Mouse (Mus musculus) heart, adult 2 months (tissue): ENCODE measurements around the gene Nfkbie.

ENCODE experiments used
- CTCF ChIP-seq: fragments of 200-600 bp; IDR thresholded peaks from 2 replicates; pipeline ENCODE4 v1.8.1; 2022; ENCODE audit warnings: antibody characterized with exemption, mild to moderate bottlenecking, moderate library complexity
- POLR2A ChIP-seq: fragments of 200-500 bp; IDR thresholded peaks from 2 replicates; pipeline ENCODE4 v1.6.1; 2011; ENCODE audit warnings: mild to moderate bottlenecking, low read depth, low read length, control low read depth; ENCODE audit not compliant: insufficient read depth

- no peak for TF ChIP-seq CTCF
- no peak for TF ChIP-seq POLR2A
Measured at GRCm38 (mm10) chr17:45595736-45596390, 40.4 kb downstream of the Nfkbie start.
